Mouse (Mus musculus) cerebellum, adult 8-10 months (tissue): ENCODE data around the gene Calhm1.
A peak's percentile ranks its signal among the peaks of the same experiment; 100 is the strongest.

Source experiments
- DNase-seq: peaks from one replicate; pipeline ENCODE4 v3.0.0; 2022

The Calhm1 gene

GRCm38 (mm10) chr19:47144154-47144553 is at the start of gene Calhm1:
Calhm1 (minus strand) TSS chr19:47144254.
- DNase-seq = no peak

GRCm38 (mm10) chr19:47192158-47192557 is 48.1 kb upstream of the Calhm1 start:
- no peak for DNase-seq

DNA sequence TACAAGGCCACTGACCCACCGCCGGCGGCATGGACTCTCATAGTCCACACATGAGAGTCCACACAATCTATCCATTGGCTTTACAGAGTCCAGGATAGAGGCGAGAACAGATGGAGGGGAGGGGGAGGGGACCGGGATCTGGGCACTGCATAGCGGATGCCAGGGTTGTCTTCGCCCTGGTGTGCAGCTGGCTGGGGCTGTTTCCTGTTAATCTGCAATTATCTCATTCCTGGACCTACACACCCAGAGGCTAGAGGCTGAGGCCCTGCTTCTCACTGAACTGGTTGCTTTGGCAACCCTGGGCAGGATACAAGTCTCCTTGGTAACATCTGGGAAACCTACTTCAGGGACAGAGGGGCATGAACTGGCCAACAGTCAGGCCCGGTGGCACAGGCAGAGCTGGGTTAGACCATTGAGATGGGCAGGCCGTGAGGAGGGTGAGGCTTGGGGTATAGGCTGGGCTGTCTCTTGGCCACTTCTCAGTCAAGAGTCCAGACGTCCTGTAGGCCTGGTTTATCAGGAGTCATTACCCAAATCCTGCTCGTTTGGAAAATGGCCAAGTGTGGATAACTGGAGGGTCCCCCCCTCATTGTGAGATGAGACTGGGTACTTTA is 44.6 kb upstream of the Calhm1 start:
- DNase-seq = no peak

- peak; percentile 48 for DNase-seq
Measured at GRCm38 (mm10) chr19:47186514-47187275, 42.6 kb upstream of the Calhm1 start.

GRCm38 (mm10) chr19:47184736-47185135 is 40.7 kb upstream of the Calhm1 start:
- peak; percentile 11 for DNase-seq

GRCm38 (mm10) chr19:47184221-47184620 is 40.2 kb upstream of the Calhm1 start:
- peak; percentile 16 for DNase-seq

DNA sequence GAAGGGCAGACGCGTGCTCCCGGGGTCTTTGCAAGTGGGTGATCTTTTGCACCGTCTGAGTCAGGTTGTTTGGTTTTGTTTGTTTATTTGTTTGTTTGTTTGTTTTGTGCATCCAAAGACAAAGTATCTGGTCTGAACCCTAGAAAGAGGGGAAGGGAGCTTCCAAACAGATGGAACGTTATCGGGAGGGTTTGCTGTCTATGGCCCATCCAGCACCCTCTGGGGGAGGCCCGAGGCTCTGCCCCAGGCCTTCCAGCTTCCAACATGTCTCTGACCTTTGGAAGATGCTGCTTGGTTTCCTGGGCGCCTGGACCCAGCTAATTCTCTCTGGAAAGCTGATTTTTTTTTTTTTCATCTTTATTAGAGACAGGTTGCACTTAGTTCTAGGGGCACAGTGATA is 36.0 kb upstream of the Calhm1 start:
- DNase-seq = peak; percentile 39

DNA sequence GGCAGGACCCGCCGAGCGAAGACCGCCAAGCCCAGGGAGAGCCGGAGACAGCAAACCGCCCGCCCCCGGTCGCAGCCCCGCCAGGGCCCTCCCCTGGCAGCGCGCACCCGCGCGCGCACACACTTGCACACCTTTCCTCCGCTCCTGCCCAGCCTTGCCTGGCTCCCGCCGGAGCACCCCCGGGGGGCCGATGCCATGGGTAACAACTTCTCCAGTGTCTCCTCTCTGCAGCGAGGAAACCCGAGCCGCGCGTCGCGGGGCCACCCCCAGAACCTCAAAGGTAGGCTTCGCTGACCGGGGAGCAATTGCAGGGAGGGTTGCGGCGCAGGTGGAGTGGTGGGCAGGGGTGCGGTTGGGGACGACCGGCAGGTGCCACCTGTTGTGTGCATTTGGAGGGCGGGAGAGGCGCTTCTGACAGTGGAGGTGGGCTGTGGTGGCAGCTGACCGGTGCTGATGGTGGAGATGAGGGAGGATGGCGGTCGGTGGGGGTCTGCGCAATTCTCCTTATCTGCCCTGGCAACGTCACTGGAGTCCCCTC is 35.3 kb upstream of the Calhm1 start:
- DNase-seq = peak; percentile 70

DNA sequence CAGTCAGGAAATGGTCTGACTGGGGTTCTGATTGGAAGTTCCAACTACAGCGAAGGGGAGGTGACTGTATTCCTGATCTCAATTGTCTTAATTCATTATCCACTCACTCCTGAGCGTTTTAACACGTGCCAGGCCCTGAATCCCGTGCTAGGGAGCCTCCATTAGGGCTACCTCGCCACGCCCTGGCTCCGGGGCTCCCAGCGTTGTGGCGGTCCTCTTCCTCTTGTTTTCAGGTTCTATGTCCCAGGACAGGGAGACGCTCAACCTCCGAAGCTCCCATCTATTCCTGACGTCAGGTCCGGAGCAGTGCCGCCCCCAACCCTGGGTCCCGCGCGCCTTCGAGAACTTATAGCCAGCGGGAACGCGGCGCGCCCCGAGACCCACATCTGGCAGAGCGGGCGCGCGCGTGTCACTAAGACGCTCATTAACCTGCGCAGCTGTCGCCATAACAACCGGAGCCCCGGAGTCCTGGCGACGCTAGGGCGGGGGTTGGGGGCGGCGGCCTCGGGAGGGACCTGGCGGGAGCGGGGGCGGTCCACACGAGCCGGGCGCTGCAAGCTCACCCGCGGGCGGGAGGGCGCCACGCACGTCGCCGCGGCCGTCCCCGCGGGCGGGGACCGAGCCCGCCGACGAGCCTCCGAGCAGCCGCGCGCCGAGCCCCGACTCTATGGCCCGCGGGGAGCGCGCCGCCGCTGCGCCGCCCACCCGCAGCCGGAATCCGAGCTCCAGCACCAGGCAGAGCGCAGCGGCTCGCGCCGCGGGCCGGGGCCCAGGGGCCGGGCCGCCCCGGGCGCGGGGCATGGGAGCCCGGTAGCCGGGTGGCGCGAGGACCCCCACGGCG is 34.6 kb upstream of the Calhm1 start, which contains the start of gene Neurl1a:
TSS of gene Neurl1a (plus strand) at position 390 of the 841 bp plus-strand sequence.
- DNase-seq = peak; percentile 73

DNA sequence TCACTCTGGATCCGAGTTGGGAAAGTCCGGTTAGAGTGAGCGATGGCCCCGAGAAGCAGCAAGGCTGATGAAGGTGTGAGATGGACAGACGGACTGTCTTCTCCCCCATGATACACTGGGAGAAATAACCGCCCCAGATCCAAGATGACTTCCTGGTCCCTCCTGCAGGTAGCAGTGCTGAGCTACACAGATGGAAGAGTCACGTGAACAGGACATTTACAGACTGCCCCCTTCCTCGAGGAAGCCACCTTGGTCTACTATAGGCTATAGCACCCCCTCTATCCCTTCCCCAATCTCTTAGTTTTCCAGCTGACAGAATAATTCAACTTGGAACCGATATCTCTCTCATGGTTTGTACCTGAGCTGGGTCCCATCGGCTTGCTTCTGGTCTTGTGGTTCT is 33.9 kb upstream of the Calhm1 start:
- peak; percentile 70 for DNase-seq

DNA sequence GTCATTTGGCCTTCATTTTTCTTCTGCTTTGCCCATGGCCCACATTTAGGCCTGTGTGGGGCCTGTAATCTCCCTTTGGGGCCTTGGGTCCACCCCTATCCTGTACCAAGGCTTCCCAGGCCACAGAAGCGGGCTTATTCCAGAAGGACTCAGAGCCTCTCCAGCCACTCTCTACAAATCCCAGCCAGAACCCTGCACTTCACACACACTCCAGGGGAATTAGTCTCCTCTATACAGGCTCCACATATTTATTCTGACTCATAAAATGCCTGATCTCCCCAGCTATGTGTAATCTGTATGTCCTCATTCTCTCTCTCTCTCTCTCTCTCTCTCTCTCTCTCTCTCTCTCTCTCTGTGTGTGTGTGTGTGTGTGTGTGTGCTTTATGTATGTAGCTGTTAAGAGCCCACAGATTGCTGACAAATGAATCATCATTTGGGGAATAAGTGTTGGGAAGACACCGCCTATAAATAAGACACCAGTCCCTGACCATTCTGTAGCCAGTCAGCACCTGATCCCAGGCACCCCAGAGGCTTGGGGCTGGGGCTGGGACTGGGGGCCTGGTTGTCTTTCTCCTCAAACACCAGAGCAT is 33.0 kb upstream of the Calhm1 start:
- DNase-seq = no peak

- DNase-seq = no peak
Measured at GRCm38 (mm10) chr19:47175472-47175871, 31.4 kb upstream of the Calhm1 start.

- DNase-seq = peak; percentile 47
Measured at GRCm38 (mm10) chr19:47174515-47174914, 30.5 kb upstream of the Calhm1 start.

GRCm38 (mm10) chr19:47168793-47169412 is 24.8 kb upstream of the Calhm1 start:
- DNase-seq = peak; percentile 83

DNA sequence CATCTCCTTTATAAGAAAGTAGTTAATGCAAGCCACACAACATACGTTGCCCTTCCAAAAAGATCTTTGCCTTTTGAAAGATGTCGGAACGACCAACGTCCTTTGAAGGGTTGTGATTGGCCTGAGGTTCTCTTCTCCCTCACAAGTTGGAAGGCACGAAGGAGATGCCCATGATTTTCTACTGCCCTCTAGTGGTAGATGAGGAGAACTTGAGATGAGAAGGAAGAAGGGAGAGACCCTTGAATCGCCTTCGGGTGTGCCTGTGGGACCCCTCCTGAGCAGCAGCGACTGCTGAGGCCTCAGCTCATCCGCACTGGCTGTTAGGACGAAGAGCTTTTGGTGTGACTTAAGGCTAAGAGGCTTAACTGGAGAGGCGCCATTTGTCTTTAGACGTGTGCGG is 24.2 kb upstream of the Calhm1 start:
- peak; percentile 28 for DNase-seq

- DNase-seq = no peak
Measured at GRCm38 (mm10) chr19:47167617-47168214, 23.7 kb upstream of the Calhm1 start.

DNA sequence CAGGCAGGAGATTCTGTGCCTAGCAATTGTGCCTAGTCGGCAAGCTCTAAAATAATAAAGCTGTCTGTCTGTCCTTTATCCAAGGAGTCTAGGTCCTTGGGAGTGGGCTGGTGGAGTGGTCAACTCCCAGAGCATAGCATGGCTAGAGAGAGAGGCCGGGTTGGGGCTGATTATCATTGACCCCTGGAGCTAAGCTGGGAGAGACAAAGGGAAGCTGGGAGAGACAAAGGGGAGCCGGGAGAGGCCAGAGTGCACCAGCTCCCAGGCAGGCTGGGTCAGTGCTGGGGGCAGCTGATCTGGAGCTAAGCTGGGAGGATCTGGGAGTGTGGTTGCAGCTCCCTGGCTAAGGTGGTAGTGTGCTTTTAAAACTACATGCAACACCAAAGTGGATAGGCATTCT is 22.7 kb upstream of the Calhm1 start:
- no peak for DNase-seq

- no peak for DNase-seq
Measured at GRCm38 (mm10) chr19:47163176-47163744, 19.2 kb upstream of the Calhm1 start.

DNA sequence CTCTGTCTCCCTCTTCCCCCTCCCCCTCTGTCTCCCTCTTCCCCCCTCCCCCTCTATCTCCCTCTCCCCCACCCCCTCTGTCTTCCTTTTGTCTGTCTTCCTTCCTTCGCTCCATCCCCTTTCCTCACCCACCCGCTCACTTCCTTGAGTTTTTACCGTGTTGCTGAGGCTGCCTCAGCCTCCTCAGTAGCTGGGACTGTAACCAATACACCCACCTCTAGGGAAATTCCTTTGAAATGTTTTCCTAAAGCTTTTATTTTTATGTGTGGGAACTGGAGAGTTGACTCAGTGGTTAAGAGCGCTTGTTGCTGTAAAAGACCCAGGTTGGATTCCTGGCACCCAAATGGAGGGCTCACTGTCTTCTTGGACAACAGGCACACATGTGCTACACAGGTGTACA is 17.6 kb upstream of the Calhm1 start:
- no peak for DNase-seq

DNA sequence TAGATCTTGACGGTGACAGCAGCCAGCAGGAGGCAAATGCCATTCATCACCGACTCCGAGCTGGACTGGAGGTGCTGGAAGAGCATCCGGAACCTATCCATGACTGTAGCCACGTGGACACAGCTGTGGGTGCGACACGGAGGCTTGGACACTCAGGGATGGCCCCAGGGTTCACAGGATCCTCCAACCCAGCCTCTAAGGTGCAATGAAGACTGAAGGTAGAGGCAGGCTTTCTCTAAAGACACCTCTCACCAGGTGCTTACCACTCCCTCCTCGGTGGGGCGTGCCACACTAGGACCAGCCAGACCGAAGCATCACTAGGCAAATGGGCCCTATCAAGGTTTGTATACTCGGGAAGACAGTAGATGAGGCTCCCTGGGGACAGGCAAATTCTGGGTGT is 13.6 kb upstream of the Calhm1 start, which contains the start of gene Calhm3:
TSS of gene Calhm3 (minus strand) at position 101 of the 400 bp plus-strand sequence.
- DNase-seq = no peak

DNA sequence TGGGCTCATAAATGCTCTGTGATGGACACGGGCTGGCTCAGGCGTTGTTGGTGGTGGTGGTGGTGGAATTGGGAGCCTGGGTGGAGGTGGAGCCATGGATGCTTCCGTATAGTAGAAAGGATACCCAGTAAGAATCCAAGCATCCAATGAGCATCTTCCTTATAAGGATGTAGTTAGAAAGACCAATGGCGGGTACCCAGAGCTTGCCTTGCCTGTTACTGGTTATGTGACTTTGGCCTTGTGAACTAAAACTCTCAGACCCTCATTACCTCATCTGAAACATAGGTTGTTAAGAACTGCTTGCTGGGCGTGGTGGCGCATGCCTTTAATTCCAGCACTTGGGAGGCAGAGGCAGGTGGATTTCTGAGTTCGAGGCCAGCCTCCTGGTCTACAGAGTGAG is 9.7 kb upstream of the Calhm1 start:
- DNase-seq = no peak

DNA sequence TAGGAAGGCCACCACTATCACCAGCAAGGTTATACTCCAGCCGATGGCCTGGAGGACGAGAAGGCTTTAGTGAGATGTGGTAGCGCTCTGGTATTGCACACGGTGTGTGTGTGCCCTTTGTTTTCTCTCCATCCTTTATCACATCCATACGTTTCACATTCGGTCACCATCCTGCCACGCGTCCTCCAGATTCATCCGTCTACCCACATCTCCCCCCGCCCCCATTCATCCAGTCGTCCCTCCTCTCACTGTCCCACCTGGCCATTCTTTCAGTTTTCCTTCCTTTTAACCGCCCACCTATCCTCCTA is 8.0 kb upstream of the Calhm1 start:
- DNase-seq = no peak
